Mouse (Mus musculus): ENCODE results near the gene Phldb3.

Gene Phldb3

DNA sequence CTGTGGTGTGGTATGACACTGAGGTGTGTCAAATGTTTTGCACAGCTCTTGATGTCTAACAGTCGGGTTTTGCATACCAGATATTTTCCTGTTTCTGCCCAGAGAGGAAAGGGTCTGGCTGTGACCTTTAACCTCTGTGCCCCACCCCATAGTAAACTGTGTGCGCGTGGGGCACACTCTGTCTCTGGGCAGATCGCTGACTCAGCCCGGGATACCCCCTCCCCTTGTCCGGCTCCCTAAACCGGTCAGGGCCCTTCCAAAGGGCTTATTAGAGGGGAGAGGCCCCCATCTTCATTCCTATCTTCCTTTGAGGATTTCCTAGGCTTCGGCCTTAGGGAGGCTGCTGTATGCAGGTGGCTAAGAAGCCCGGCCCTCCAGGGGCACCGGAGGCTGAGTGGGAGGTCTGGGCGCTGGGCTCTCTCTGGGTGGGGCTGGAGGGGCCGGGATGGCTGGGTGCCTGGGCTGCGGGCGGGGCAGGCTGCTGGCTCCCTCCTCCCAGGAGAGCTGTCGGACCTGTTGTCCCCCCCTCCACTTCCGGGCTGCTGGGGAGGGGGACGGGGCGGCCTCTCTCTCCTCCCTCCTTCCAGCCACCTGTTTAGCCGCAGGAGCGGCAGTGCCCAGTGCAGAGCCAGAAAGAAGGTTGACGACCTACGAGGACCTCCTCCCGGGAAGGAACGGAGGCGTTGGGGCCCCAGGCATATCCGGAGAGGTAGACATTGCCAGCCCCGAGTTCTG is at the start of gene Phldb3:
Gene Phldb3, plus strand, starts transcription at position 620 of the 735 bp plus-strand sequence.
- ChIA-PET POLR2A (interaction anchor here in 3 of 4 experiments (0.6 to 2.0 kb wide), 20 partner anchors 8 to 362 kb away, joined by 3 to 17 read pairs (median 4); partner anchors contain the start of genes Rabac1 (in 2 of the 3), Rps19 (in 1 of the 3) and Smg9 (in 1 of the 3)), CTCF (interaction anchor here (0.6 to 3.5 kb wide), 28 partner anchors 9 to 484 kb away, joined by 3 to 25 read pairs (median 5); partner anchors contain the start of genes Pinlyp (in 1 of the 4), Xrcc1 (in 1 of the 4) and Zfp428 (in 1 of the 4))

DNA sequence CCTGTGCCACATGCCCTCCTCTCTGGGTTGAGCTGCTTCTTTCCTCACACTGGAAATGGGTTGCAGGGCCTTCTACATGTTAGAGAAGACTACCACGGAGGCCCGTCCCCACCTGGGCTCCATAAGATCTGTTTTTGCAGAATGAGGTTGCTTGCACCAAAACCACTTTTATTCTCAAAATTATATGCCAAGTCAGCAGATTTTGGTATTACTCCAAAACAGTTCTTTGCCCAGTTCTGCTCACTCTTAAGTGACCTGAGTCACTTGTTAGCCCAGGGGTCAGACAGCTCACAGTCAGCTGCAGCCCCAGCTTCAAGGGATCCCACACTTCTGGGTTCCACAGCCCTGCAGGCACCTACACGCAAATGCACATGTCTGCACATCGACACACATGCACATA is 49.1 kb upstream of the Phldb3 start:
- CTCF ChIA-PET = interaction anchor here in 3 of 4 experiments (0.6 to 1.6 kb wide), 8 partner anchors 11 to 154 kb away, joined by 3 to 5 read pairs (median 4); no protein-coding TSS in a partner anchor
- POLR2A ChIA-PET = interaction anchor here in 3 of 4 experiments (0.6 to 2.2 kb wide), 7 partner anchors 8 to 46 kb away, joined by 3 to 10 read pairs (median 4); partner anchors contain the start of gene Irgq (in 1 of the 3)

DNA sequence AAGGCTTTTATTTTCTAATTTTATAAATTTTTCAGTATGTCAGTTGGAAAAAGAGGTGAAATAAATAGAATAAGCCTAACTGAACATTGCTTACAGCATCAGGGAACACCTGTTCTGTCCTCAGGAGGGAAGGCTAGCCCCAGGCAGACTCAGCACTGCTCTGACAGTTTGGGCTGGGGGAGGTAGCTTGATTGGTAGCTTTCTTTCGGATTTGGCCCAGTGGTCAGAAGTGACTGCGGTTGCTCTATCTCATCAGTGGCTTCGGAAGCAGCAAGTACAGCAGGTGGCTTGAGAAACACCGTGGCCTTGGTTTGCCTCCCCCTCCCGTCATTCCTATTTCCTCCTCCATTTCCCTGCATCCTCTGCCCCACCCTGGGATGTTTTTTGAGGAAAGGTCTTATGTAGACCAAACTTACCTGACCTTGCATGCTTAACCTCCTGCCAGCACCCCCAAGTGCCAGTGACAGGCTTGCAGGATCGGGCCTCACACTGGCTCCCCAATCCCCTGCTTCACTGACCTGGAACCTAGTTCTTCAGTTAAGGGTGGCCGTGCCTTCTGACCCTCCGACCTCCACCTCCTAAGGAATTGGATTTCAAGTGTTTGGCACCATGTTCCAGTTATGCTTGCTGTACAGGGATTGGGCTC is 47.2 kb upstream of the Phldb3 start:
- ChIA-PET CTCF (interaction anchor here in 2 of 4 experiments (0.8 to 3.3 kb wide), 13 partner anchors 9 to 90 kb away, joined by 3 to 26 read pairs (median 8); partner anchors contain the start of genes Pinlyp (in 1 of the 2) and Xrcc1 (in 1 of the 2)), POLR2A (interaction anchor here in 3 of 4 experiments (0.6 to 2.0 kb wide), 8 partner anchors 8 to 57 kb away, joined by 3 to 7 read pairs (median 3); partner anchors contain the start of gene Zfp428 (in 1 of the 3))

DNA sequence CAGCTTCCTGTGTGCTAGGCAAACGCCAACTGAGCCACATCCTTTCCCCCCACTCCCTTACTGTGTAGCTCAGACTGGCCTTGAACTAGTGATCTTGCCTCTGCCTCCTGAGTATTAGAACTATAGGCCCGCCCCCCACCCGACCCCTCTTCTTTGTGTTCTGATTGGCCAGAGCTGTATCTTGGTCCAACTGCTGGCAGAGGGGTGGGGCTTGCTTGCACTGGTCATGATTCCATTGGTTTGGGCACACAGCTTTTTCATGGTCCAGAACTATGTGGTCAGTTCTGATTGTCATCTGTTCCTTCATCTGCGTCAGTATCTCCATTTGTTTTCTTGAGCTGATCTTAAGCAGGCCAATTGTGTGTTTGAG is 46.7 kb upstream of the Phldb3 start:
- ChIA-PET POLR2A (interaction anchor here in 3 of 4 experiments (0.6 to 2.0 kb wide), 13 partner anchors 8 to 91 kb away, joined by 3 to 8 read pairs (median 4); partner anchors contain the start of gene Zfp428 (in 1 of the 3)), CTCF (interaction anchor here (0.7 to 3.3 kb wide), 30 partner anchors 8 to 301 kb away, joined by 3 to 26 read pairs (median 7); partner anchors contain the start of genes Pinlyp (in 2 of the 4) and Xrcc1 (in 2 of the 4))

DNA sequence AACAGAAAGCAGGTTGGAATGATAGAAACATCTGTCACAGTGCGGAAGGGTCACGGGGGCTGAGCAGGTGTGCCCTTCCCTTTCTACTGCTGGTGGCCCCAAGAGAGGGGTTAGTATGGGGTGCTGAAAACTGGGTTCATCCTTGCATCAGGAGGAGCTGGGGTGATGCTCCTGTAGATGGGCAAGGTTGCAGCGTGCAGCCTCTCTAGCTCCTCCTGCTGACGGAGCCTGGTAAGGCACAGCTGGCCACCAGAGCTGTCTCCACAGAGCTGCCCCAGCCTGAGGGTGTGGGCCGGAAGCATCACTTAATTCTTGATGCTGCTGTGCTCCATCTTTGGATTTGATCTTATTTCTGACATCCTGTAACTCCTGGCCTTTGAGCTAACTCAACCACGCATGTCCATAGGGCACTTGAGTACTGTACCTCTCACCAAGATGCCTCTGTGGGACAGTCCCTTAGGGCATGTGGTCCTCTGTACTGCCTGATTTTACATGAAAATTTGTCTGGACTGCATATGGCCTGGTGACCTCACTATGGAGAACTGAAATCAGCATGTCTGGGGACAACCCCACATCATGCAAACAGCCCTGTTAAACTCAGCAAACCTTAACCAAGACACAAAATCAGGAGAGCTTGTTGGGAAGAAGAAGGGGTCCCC is 45.8 kb upstream of the Phldb3 start:
- POLR2A ChIA-PET = interaction anchor here (0.5 to 2.0 kb wide), 21 partner anchors 9 to 325 kb away, joined by 3 to 8 read pairs (median 4); partner anchors contain the start of genes Irgq (in 1 of the 4), Pinlyp (in 1 of the 4) and Xrcc1 (in 1 of the 4)
- CTCF ChIA-PET = interaction anchor here (0.5 to 3.3 kb wide), 63 partner anchors 8 to 1182 kb away, joined by 3 to 26 read pairs (median 4); partner anchors contain the start of genes Pinlyp (in 2 of the 4), Xrcc1 (in 2 of the 4) and Irgq (in 1 of the 4)

DNA sequence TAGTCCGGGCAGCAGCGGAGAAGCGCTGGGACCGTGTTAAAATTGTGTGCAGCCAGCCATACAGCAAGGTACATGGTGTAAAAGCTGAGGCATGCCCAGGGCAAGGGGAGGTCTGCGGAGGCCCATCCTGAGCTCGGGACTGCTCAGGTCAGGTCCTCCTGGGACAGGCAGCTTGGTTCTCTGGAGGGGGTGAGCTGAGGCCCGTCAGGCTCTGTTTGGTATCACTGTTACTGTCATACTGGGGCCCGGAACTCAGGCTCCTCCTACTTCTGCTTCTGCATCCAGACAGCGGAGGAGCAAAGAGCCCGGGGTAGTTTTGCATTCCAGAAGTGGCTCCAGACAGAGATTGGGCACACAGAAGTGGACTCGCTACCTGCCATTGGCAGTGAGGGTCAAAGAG is 44.9 kb upstream of the Phldb3 start:
- ChIA-PET POLR2A (interaction anchor here in 3 of 4 experiments (0.6 to 1.9 kb wide), 6 partner anchors 15 to 324 kb away, joined by 3 to 8 read pairs (median 4); no protein-coding TSS in a partner anchor), CTCF (interaction anchor here in 3 of 4 experiments (0.6 to 2.6 kb wide), 11 partner anchors 9 to 124 kb away, joined by 3 to 26 read pairs (median 8); no protein-coding TSS in a partner anchor)

DNA sequence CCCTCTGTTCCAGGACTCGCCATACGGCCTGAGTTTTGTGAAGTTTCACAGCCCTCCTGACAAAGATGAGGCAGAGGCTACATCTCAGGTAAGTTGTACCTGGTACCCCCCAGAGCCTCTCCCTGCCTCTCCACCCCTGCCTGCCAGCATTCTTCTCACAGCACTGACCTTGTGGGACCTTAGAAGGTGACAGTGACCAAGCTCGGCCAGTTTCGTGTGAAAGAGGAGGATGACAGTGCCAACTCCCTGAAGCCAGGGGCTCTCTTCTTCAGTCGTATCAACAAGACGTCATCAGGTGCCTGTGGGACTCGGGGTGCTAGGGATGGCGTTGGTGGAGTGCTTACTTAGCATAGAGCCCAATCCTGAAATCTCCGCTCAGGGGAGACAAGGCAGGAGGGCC is 44.4 kb upstream of the Phldb3 start:
- POLR2A ChIA-PET = interaction anchor here in 3 of 4 experiments (0.6 to 1.9 kb wide), 4 partner anchors 22 to 324 kb away, joined by 3 to 8 read pairs (median 4); no protein-coding TSS in a partner anchor
- CTCF ChIA-PET = interaction anchor here in 2 of 4 experiments (0.6 to 1.9 kb wide), 2 partner anchors 125 to 196 kb away, joined by 4 to 5 read pairs; no protein-coding TSS in a partner anchor

DNA sequence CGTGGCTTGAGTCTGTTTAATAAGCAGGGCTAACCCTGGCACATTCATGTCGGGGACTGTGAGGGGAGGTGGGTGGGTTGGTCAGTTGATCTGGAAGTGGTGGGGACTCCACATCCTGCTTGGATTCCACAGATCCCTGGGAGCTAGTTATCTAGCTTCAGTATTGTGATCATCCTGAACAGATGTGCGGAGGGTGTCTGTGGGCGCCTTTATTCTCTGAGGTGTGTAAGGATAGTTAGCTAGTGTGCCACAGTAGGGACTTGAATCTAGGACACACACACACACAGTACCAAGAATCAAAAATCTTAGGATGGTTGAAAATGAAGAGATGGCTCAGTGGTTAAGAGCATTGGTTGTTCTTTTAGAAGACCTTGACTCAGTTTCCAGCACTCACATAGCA is 42.1 kb upstream of the Phldb3 start:
- ChIA-PET POLR2A (interaction anchor here in 3 of 4 experiments (0.6 to 1.1 kb wide), 5 partner anchors 10 to 61 kb away, joined by 3 to 5 read pairs (median 3); partner anchors contain the start of gene Irgq (in 1 of the 3)), CTCF (interaction anchor here in 3 of 4 experiments (0.6 to 2.3 kb wide), 7 partner anchors 11 to 127 kb away, joined by 3 to 9 read pairs (median 3); no protein-coding TSS in a partner anchor)

DNA sequence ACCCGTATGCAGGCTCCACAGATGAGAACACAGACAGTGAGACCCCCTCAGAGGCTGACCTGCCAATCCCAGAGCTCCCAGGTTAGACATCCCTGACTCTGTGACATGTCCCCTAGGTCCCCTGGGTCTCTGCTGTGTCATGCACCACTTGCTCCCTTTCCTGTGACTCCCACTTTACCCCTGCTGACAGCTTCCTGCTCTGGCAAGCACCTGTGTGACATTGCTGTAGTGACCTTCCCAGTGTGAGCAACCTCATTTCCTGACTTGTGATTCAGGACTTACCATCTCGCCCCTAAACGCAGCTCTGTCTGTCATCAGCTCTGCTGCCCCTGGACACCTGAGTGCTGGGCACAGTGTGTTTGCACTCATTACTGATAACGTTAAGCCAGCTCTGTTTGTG is 39.5 kb upstream of the Phldb3 start:
- POLR2A ChIA-PET = interaction anchor here in 3 of 4 experiments (0.6 to 3.3 kb wide), 11 partner anchors 9 to 95 kb away, joined by 3 to 10 read pairs (median 4); partner anchors contain the start of genes Zfp428 (in 3 of the 3) and Cadm4 (in 1 of the 3)
- CTCF ChIA-PET = interaction anchor here in 3 of 4 experiments (0.5 to 2.8 kb wide), 10 partner anchors 24 to 129 kb away, joined by 3 to 20 read pairs (median 6); no protein-coding TSS in a partner anchor

DNA sequence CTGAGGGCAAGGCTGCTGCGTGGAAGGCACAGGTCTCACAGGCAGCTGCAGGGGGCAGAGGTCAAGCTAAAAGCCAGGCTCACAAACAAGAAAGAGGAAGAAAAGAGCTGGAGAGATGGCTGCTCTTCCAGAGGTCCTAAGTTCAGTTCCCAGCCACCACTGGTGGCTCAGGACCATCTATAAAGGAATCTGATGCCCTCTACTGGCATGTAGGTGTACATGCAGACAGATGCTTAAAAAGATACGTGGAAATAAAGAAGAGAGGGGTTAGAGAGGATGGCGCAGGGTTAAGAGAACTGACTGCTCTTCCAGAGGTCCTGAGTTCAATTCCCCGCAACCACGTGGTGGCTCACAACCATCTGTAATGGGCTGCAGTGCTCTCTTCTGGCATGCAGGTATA is 38.1 kb upstream of the Phldb3 start:
- POLR2A ChIA-PET = interaction anchor here in 3 of 4 experiments (0.6 to 3.3 kb wide), 9 partner anchors 8 to 91 kb away, joined by 3 to 10 read pairs (median 4); partner anchors contain the start of genes Cadm4 (in 1 of the 3) and Xrcc1 (in 1 of the 3)
- CTCF ChIA-PET = interaction anchor here in 3 of 4 experiments (0.6 to 2.8 kb wide), 17 partner anchors 8 to 130 kb away, joined by 3 to 13 read pairs (median 4); partner anchors contain the start of gene Xrcc1 (in 1 of the 3)

DNA sequence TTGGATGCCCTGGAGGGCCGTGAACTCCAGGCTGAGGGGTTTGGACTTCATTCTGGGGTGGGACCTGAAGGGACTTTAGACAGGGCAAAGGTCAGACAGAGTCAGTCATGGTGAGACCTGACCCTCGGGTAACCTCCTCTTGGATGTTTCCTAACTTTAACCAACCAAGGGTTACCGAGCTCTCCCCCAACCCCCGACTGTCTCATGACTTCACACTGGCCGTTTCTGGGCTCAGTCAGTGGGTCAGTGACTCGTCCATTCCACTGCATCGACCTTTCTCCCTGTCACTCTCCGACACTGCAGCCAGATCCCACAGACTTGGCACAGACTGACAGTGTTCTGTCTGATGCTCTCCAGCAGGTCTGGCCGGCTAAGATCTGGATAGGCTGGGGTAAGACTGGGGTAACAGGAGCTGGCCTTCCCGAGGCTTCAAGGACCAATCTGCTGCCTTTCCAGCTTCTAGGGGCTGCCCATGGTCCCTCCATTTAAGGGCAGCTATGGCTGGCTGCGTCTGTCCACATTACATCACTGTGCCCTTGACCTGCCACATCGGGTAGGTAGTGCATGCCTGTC is 36.3 kb upstream of the Phldb3 start:
- ChIA-PET CTCF (interaction anchor here in 3 of 4 experiments (0.6 to 1.8 kb wide), 4 partner anchors 10 to 41 kb away, joined by 4 read pairs; no protein-coding TSS in a partner anchor), POLR2A (interaction anchor here in 3 of 4 experiments (0.7 to 1.9 kb wide), 4 partner anchors 10 to 279 kb away, joined by 4 to 9 read pairs (median 6); no protein-coding TSS in a partner anchor)

DNA sequence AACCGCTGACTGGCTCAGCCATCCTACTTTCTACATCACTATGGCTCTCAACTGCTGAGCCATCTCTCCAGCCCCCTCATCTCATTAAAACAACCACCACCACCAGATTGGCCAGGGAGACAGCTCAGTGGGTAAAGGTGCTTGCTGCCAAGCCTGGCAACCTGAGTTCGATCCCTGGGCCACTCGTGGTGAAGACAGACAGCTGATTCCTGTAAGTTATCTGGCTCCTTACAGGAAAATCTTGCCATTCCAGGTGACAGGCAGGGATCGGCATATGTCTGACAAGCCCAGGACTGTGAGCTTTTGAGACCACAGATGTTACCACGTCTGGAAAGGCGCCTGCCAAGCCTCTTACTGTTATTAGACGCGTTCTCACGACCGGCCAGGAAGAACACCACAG is 32.8 kb upstream of the Phldb3 start:
- ChIA-PET POLR2A (interaction anchor here in 1 of 4 experiments (0.6 kb wide), 1 partner anchor 15 kb away, joined by 3 read pairs; no protein-coding TSS in a partner anchor), CTCF (no interaction called here)

DNA sequence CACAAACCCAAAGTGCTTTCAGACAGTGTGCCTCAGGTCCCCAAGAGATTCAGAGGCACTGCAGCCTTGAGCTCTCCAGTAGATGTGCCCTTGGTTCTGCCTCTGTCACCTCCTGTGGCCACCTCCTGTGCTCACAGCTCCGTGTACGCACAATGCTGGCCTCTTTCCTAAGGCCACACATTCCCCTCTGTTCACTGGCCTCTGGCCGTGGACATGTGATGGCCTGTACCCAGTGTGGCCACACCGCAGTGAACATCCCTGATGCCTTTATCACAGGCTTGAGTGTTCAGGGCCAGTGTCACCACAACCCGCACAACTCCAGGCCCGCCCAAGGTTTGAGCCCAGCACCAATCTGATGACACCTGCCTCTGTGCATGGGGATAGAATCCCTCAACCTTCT is 25.7 kb upstream of the Phldb3 start:
- CTCF ChIA-PET = interaction anchor here in 3 of 4 experiments (0.6 to 3.7 kb wide), 6 partner anchors 9 to 78 kb away, joined by 4 to 21 read pairs (median 4); no protein-coding TSS in a partner anchor

DNA sequence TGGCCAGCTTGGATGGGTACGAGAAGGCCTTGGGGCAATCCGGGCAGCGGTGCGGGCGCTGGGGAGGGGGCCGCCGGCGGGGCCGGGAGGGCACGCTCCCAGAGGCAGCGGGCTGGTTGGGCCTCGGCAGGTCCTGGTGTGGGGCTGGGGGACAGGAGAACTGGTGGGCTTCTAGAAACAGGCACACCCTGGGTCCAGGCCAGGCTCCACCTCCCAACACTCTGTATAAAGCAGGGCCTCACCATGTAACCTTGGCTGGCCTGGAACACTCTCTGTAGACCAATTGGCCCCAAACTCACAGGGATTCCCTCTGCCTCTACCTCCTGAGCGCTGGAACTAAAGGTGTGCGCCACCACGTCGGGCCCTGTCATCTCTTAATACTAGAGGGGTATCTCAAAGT is 24.6 kb upstream of the Phldb3 start:
- CTCF ChIA-PET = interaction anchor here in 3 of 4 experiments (0.6 to 3.7 kb wide), 12 partner anchors 8 to 379 kb away, joined by 3 to 21 read pairs (median 4); no protein-coding TSS in a partner anchor
- POLR2A ChIA-PET = interaction anchor here in 2 of 4 experiments (0.7 to 1.3 kb wide), 4 partner anchors 9 to 66 kb away, joined by 3 to 4 read pairs (median 4); no protein-coding TSS in a partner anchor

More for the DNA sequence above, 25.7 kb upstream of the Phldb3 start:
- POLR2A ChIA-PET = interaction anchor here in 1 of 4 experiments (1.1 kb wide), 1 partner anchor 14 kb away, joined by 3 read pairs; no protein-coding TSS in a partner anchor

DNA sequence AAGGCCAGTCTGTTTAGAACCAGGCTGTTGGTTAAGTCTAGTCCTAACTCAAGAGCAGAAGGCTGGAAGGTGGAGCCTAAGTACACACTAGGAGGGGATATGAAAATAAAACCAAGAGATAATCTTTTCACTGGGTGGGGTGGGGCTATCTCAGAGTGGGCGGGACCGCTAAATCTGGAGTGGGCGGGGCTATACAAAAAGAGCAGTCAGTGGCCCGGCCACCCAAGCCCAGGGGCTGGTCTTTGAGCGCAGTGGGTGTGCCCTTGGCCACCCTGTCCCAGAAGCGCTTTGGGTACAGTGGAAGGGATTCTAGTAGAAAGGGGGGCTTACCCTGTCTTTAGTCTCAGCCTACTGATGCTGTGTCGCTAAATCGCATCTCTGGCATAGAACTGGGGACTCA is 23.7 kb upstream of the Phldb3 start:
- POLR2A ChIA-PET = interaction anchor here in 3 of 4 experiments (0.5 to 1.2 kb wide), 4 partner anchors 12 to 187 kb away, joined by 3 to 4 read pairs (median 3); partner anchors contain the start of gene Smg9 (in 1 of the 3)
- CTCF ChIA-PET = interaction anchor here in 3 of 4 experiments (0.6 to 3.7 kb wide), 7 partner anchors 13 to 114 kb away, joined by 3 to 21 read pairs (median 5); no protein-coding TSS in a partner anchor

All from embryonic stem cell, embryonic (primary cell).